Mouse (Mus musculus): ENCODE data around the gene Bbip1.

- TF ChIP-seq HCFC1 (IDR thresholded peaks at IDR 0.05; ENCODE audit: low read depth, low read length) (no peak), CTCF (conservative IDR thresholded peaks at IDR 0.05 in 1 of 2, IDR thresholded peaks at IDR 0.05 in 1 of 2; ENCODE audit: low read depth in 2 of 2, low read length in 2 of 2) (no peak), CHD2 (IDR thresholded peaks at IDR 0.05; ENCODE audit: low read length) (no peak), POLR2A (IDR thresholded peaks at IDR 0.05; ENCODE audit: low read depth, low read length) (no peak), USF1 (IDR thresholded peaks at IDR 0.05; ENCODE audit: low read depth, low read length) (no peak), ELF1 (IDR thresholded peaks at IDR 0.05; ENCODE audit: low read depth, low read length) (no peak), TCF12 (IDR thresholded peaks at IDR 0.05; ENCODE audit: low read depth, low read length) (no peak), JUND (conservative IDR thresholded peaks at IDR 0.05; ENCODE audit: low read depth, low read length) (no peak), MEF2A (IDR thresholded peaks at IDR 0.05; ENCODE audit: borderline replicate concordance, low read depth, low read length) (no peak), BHLHE40 (IDR thresholded peaks at IDR 0.05; ENCODE audit: low read depth, low read length) (peak; percentile 30; the same call in 1 of the 2 replicates), ETS1 (conservative IDR thresholded peaks at IDR 0.05; ENCODE audit: low read depth, low read length) (no peak), NELFE (IDR thresholded peaks at IDR 0.05; ENCODE audit: low read depth, low read length) (no peak)
Observed at GRCm38 (mm10) chr19:53889555-53889954, 54.9 kb downstream of the Bbip1 start.

All from CH12.LX (cell line).